Comparison of ENCODE assay signal across 15 mouse cellular contexts in genomic region chr10:10094113-10094512, GRCm38 (mm10).
"Had no signal": no experiment of that assay in that cellular context is flagged by ENCODE, and none has a peak within 500 bp of the region (broad histone marks: within the 10 kb centered on the region; RNA-seq: fewer than 3 reads in every experiment).

No protein-coding gene starts in this region.

- ATAC-seq: midbrain, embryonic 16.5 days had no signal

- H3K9me3 ChIP-seq: midbrain, embryonic 10.5 days; midbrain, embryonic 12.5 days; neural tube, embryonic 13.5 days; stomach, embryonic 15.5 days had no signal

- H3K27me3 ChIP-seq: midbrain, embryonic 12.5 days; neural tube, embryonic 13.5 days; stomach, embryonic 15.5 days had no signal

- H3K4me2 ChIP-seq: lung, embryonic 14.5 days; midbrain, embryonic 12.5 days; neural tube, embryonic 13.5 days; stomach, embryonic 15.5 days had no signal

- H3K4me3 ChIP-seq: midbrain, embryonic 10.5 days; midbrain, embryonic 12.5 days; myocyte; neural tube, embryonic 13.5 days; stomach, embryonic 15.5 days had no signal

- H3K27ac ChIP-seq: midbrain, embryonic 10.5 days; midbrain, embryonic 12.5 days; neural tube, embryonic 13.5 days; stomach, embryonic 15.5 days; stomach, postnatal 0 days had no signal

- H3K36me3 ChIP-seq: midbrain, embryonic 10.5 days; midbrain, embryonic 12.5 days; neural tube, embryonic 13.5 days; stomach, embryonic 15.5 days had no signal

- H3K4me1 ChIP-seq: midbrain, embryonic 10.5 days; midbrain, embryonic 12.5 days; neural tube, embryonic 13.5 days; stomach, embryonic 15.5 days had no signal

- H3K9ac ChIP-seq: lung, embryonic 14.5 days; midbrain, embryonic 12.5 days; neural tube, embryonic 13.5 days; stomach, embryonic 15.5 days had no signal

- DNase-seq: lung, adult 18-20 months; lung, embryonic 14.5 days; lung, postnatal 10 days; lung, postnatal 4 days; midbrain, embryonic 14.5 days; thymus, adult 2 months; thymus, postnatal 25 days; thymus, postnatal 4 days had no signal
